Mouse (Mus musculus) limb, embryonic 14.5 days (tissue): Measurements from ENCODE around the gene Nop14. TPM values are rescaled to one million over a fixed set of nuclear protein-coding genes. Genes with fewer than 3 reads are reported as not detected.
"Not testable (repeated sequence)": the region's sequence is repeated elsewhere in the genome, so short reads cannot be mapped to it uniquely, and the experiment has no call there.

ENCODE experiments used
- ATAC-seq: fragments of 200-750 bp; cut with Nextera tagmentation; 2 replicates; pipeline ENCODE4 v1.8.0; 2017; ENCODE audit warnings: low read depth, moderate number of reproducible peaks, moderate TSS enrichment; ENCODE audit not compliant: low FRiP score
- DNase-seq: peaks from one replicate; pipeline ENCODE4 v3.0.0-alpha.2; 2015; ENCODE audit warnings: low spot score
- H3K27ac ChIP-seq: fragments of 300-500 bp; sonication (generic); replicated peaks from 2 replicates; pipeline ENCODE4 v1.5.1; 2014; ENCODE audit warnings: low read depth, mild to moderate bottlenecking, low read length, moderate library complexity, mixed read lengths
- H3K27me3 ChIP-seq: fragments of 300-500 bp; sonication (generic); 2 replicates; pipeline ENCODE4 v1.6.1; 2014; ENCODE audit warnings: low read length, mixed read lengths; ENCODE audit not compliant: control insufficient read depth, insufficient read depth
- H3K36me3 ChIP-seq: fragments of 300-500 bp; sonication (generic); 2 replicates; pipeline ENCODE4 v1.6.1; 2014; ENCODE audit warnings: mild to moderate bottlenecking, low read length, moderate library complexity, mixed read lengths; ENCODE audit not compliant: control insufficient read depth, insufficient read depth
- H3K4me1 ChIP-seq: fragments of 300-500 bp; sonication (generic); 2 replicates; pipeline ENCODE4 v1.6.1; 2014; ENCODE audit warnings: antibody characterized with exemption, low read length, mixed read lengths; ENCODE audit not compliant: control insufficient read depth, insufficient read depth
- H3K4me2 ChIP-seq: fragments of 300-500 bp; sonication (generic); replicated peaks from 2 replicates; pipeline ENCODE4 v1.6.1; 2014; ENCODE audit warnings: low read depth, mild to moderate bottlenecking, low read length, moderate library complexity; ENCODE audit not compliant: severe bottlenecking
- H3K4me3 ChIP-seq: fragments of 300-500 bp; sonication (generic); replicated peaks from 2 replicates; pipeline ENCODE4 v1.5.1; 2014; ENCODE audit warnings: low read length
- H3K9ac ChIP-seq: fragments of 300-500 bp; sonication (generic); 2 replicates; pipeline ENCODE4 v1.6.1; 2014; ENCODE audit warnings: mild to moderate bottlenecking, low read depth, low read length, moderate library complexity; ENCODE audit not compliant: severe bottlenecking
- H3K9me3 ChIP-seq: fragments of 300-500 bp; sonication (generic); 2 replicates; pipeline ENCODE4 v1.6.1; 2016; ENCODE audit warnings: low read length; ENCODE audit not compliant: control insufficient read depth
- POLR2A ChIP-seq: fragments of 200-500 bp; IDR thresholded peaks from 2 replicates; pipeline ENCODE4 v1.8.0; 2012; ENCODE audit warnings: inconsistent platforms, mild to moderate bottlenecking, moderate library complexity, borderline replicate concordance; ENCODE audit not compliant: insufficient read depth, insufficient read length; ENCODE audit errors: extremely low read depth
- WGBS: fragments of 180-500 bp; shearing (Covaris S2); extraction: QIAGEN DNeasy Blood & Tissue Kit; methylation state at CpG from one replicate; pipeline ENCODE4 v1.1.7; 2014; 5-methylcytosine and 5-hydroxymethylcytosine counted together
- polyA plus RNA-seq, 2 experiments: library from polyadenylated mRNA; depleted of rRNA in 1 of 2; stranded (reverse) in 1 of 2; unstranded in 1 of 2; fragments of >200 nt; fragmentation: Nextera tagmentation in 1 of 2; extraction: Ambion mirVana in 1 of 2; gene quantifications; 2 replicates each; pipeline versions ENCODE4 v1.2.1 to v1.2.3; 2012 to 2014

Gene Nop14
- polyA plus RNA-seq, 2 experiments = 25.8 to 30.7 TPM

- 94% methylated on average over 9 of the region's 9 CpGs for WGBS
- no peaks in the 10 kb centered on the region for H3K27me3 ChIP-seq
- no peaks in the 10 kb centered on the region for H3K9me3 ChIP-seq
- no peaks in the 10 kb centered on the region for H3K4me1 ChIP-seq
- H3K4me3 ChIP-seq = no peak overlapping the region
- H3K4me2 ChIP-seq = no peak overlapping the region
- DNase-seq (no peak), ATAC-seq (no peak)
- no peak overlapping the region for H3K9ac ChIP-seq
- no peak for TF ChIP-seq POLR2A
- peaks cover 15% of the 10 kb centered on the region for H3K36me3 ChIP-seq
- no peak overlapping the region for H3K27ac ChIP-seq
Measured at GRCm38 (mm10) chr5:34593202-34593727, 66.7 kb downstream of the Nop14 start.

DNA sequence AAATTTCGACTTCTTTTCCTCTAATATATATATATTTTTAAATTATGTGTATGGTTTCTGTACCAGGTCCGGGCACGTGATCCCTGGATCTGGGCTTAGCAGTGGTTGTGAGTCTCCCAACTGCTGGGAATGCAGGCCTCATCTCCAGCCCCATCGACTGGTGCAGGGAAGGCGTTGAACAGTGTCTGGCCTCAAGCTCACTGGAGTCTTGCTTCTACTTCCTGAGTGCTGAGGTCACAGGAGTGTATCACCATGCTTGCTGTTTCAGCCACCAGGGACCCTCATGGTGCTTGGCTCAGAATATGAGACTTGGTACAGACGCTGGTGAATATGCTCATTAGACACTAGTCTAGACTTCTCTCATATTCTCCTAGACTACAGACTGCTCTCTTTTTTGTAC is 67.3 kb downstream of the Nop14 start:
- peaks cover 9% of the 10 kb centered on the region; the same call in 1 of the 2 replicates for H3K36me3 ChIP-seq
- no peak overlapping the region for H3K4me3 ChIP-seq
- DNase-seq (no peak), ATAC-seq (no peak)
- H3K4me2 ChIP-seq = no peak overlapping the region
- WGBS = 93% methylated on average over 6 of the region's 6 CpGs
- H3K27me3 ChIP-seq = no peaks in the 10 kb centered on the region
- no peak for TF ChIP-seq POLR2A
- no peak overlapping the region for H3K9ac ChIP-seq
- no peak overlapping the region for H3K27ac ChIP-seq
- no peaks in the 10 kb centered on the region for H3K4me1 ChIP-seq
- no peaks in the 10 kb centered on the region for H3K9me3 ChIP-seq

DNA sequence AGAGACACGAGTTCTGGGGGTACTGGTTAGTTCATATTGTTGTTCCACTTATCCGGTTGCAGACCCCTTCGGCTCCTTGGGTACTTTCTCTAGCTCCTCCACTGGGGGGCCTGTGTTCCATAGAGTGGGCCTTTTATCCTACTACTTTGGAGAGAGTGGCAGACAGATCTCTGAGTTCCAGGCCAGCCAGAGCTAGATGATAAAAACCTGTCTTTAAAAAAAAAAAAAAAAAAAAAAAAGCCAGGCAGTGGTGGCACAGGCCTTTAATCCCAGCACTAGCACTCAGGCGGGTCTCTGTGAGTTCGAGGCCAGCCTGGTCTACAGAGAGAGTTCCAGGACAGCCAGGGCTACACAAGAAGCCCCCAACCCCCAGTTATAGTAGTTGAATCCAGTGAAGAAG is 67.7 kb downstream of the Nop14 start:
- H3K4me2 ChIP-seq, H3K4me1 ChIP-seq, DNase-seq, H3K9ac ChIP-seq, ATAC-seq, H3K4me3 ChIP-seq, H3K27me3 ChIP-seq, H3K36me3 ChIP-seq, H3K9me3 ChIP-seq, H3K27ac ChIP-seq: not testable (repeated sequence)
- 89% methylated on average over 5 of the region's 5 CpGs for WGBS

DNA sequence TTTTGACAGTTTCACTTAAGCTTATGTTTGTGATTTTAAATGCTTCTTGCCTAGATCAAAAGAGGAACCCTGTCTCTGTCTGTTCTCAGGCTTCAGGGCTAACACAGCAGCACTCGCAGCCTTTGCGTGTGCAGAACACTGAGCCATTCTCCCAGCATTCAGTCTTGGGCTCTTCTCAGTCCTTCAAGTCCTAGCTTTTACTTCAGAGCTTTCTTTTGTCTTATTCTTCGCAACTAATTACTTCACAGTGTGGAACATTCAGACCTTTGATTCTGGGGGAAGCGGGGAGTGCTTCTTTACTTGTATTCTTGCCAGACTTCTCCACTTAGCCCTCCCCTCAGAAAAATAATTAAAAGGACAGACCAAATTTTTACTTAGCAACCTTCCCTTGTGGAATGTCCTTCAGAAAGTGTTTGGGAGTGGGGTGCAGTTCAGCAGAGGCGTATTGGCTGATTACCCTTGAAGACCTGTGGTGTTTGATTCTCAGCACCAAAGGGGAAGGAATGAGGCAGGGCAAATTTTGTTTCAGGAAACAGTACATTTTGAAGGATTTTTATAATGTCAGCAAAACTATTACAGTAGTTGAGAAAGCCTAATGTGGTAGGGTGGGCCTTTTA is 68.5 kb downstream of the Nop14 start:
- DNase-seq (no peak), ATAC-seq (no peak)
- H3K27me3 ChIP-seq = no peaks in the 10 kb centered on the region
- H3K4me1 ChIP-seq = no peaks in the 10 kb centered on the region
- 81% methylated on average over 5 of the region's 5 CpGs for WGBS
- H3K4me2 ChIP-seq = no peak overlapping the region
- no peak overlapping the region for H3K9ac ChIP-seq
- H3K4me3 ChIP-seq = no peak overlapping the region
- no peak overlapping the region for H3K27ac ChIP-seq
- H3K9me3 ChIP-seq = no peaks in the 10 kb centered on the region
- TF ChIP-seq POLR2A = no peak
- peaks cover 7% of the 10 kb centered on the region; the same call in 1 of the 2 replicates for H3K36me3 ChIP-seq

DNA sequence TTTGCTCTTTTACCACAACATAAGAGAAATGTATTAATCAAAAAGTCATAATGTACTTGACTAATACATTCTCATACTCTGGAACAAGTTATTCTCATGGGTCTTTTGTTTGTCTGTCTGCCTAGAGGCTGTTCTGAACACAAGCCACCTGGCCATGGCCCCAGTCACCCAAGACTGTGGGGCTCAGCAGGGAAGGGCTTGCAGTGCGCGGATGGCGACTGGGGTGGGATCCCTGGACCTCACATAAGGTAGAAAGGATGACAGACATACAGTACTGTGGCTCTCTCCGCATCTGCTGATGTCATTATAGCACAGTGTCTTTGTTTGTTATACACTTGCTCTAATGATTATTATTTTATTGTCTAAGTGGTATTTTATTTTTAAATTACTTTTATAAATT is 69.2 kb downstream of the Nop14 start:
- H3K9ac ChIP-seq = no peak overlapping the region
- H3K4me2 ChIP-seq = no peak overlapping the region
- peaks cover 7% of the 10 kb centered on the region; the same call in 1 of the 2 replicates for H3K36me3 ChIP-seq
- ATAC-seq (no peak), DNase-seq (no peak)
- H3K27me3 ChIP-seq = no peaks in the 10 kb centered on the region
- no peaks in the 10 kb centered on the region for H3K9me3 ChIP-seq
- no peak overlapping the region for H3K27ac ChIP-seq
- H3K4me3 ChIP-seq = no peak overlapping the region
- H3K4me1 ChIP-seq = no peaks in the 10 kb centered on the region
- TF ChIP-seq POLR2A = no peak
- WGBS = 69% methylated on average over 4 of the region's 4 CpGs

GRCm38 (mm10) chr5:34590059-34590458 is 69.9 kb downstream of the Nop14 start:
- H3K4me1 ChIP-seq = no peaks in the 10 kb centered on the region
- no peak overlapping the region for H3K4me2 ChIP-seq
- H3K27me3 ChIP-seq = no peaks in the 10 kb centered on the region
- WGBS = 37% methylated on average over 5 of the region's 5 CpGs
- TF ChIP-seq POLR2A = no peak
- no peaks in the 10 kb centered on the region for H3K9me3 ChIP-seq
- no peak overlapping the region for H3K9ac ChIP-seq
- no peak overlapping the region for H3K4me3 ChIP-seq
- DNase-seq (no peak), ATAC-seq (no peak)
- H3K27ac ChIP-seq = no peak overlapping the region
- H3K36me3 ChIP-seq = peaks cover 7% of the 10 kb centered on the region; the same call in 1 of the 2 replicates

Other genes with a start within 250 kb of the Nop14 start
- gene Tnip2, start 146.2 kb downstream of the Nop14 start, polyA plus RNA-seq (2012; rRNA removed) = 17.1 and 23.7 TPM in 2 replicates
- 15.8 and 17.1 TPM in 2 replicates for gene Tnip2, start 146.2 kb downstream of the Nop14 start, polyA plus RNA-seq (2014; fragmentation: Nextera tagmentation; extraction: Ambion mirVana)
- gene Sh3bp2, start 134.3 kb downstream of the Nop14 start, polyA plus RNA-seq (2012; rRNA removed) = 17.9 and 23.5 TPM in 2 replicates
- gene Sh3bp2, start 134.3 kb downstream of the Nop14 start, polyA plus RNA-seq (2014; fragmentation: Nextera tagmentation; extraction: Ambion mirVana) = 12.2 and 12.6 TPM in 2 replicates
- 222 and 235 TPM in 2 replicates for gene Add1, start 86.5 kb downstream of the Nop14 start, polyA plus RNA-seq (2012; rRNA removed)
- gene Add1, start 86.5 kb downstream of the Nop14 start, polyA plus RNA-seq (2014; fragmentation: Nextera tagmentation; extraction: Ambion mirVana) = 197 and 210 TPM in 2 replicates
- 244 and 335 TPM in 2 replicates for gene Mfsd10, start 22.9 kb downstream of the Nop14 start, polyA plus RNA-seq (2012; rRNA removed)
- 117 and 128 TPM in 2 replicates for gene Mfsd10, start 22.9 kb downstream of the Nop14 start, polyA plus RNA-seq (2014; fragmentation: Nextera tagmentation; extraction: Ambion mirVana)
- 3.3 and 5.0 TPM in 2 replicates for gene Grk4, start 231 bp upstream of the Nop14 start, polyA plus RNA-seq (2012; rRNA removed)
- 3.5 and 4.4 TPM in 2 replicates for gene Grk4, start 231 bp upstream of the Nop14 start, polyA plus RNA-seq (2014; fragmentation: Nextera tagmentation; extraction: Ambion mirVana)
- gene Htt, start 101.6 kb upstream of the Nop14 start, polyA plus RNA-seq (2012; rRNA removed) = 22.9 and 24.5 TPM in 2 replicates
- 16.2 and 17.9 TPM in 2 replicates for gene Htt, start 101.6 kb upstream of the Nop14 start, polyA plus RNA-seq (2014; fragmentation: Nextera tagmentation; extraction: Ambion mirVana)
- gene Msantd1, start 247.9 kb upstream of the Nop14 start, polyA plus RNA-seq (2012; rRNA removed) = 4.5 and 5.8 TPM in 2 replicates
- 0.39 and 0.77 TPM in 2 replicates for gene Msantd1, start 247.9 kb upstream of the Nop14 start, polyA plus RNA-seq (2014; fragmentation: Nextera tagmentation; extraction: Ambion mirVana)